Mouse (Mus musculus) embryo, embryonic 11 days (tissue): ENCODE measurements around the gene Hsd17b1.
"Not testable (repeated sequence)": the region's sequence is repeated elsewhere in the genome, so short reads cannot be mapped to it uniquely, and the experiment has no call there.

Source experiments
- DNase-seq: peaks from one replicate; pipeline ENCODE4 v3.0.0-alpha.2; 2015

Gene Hsd17b1

DNA sequence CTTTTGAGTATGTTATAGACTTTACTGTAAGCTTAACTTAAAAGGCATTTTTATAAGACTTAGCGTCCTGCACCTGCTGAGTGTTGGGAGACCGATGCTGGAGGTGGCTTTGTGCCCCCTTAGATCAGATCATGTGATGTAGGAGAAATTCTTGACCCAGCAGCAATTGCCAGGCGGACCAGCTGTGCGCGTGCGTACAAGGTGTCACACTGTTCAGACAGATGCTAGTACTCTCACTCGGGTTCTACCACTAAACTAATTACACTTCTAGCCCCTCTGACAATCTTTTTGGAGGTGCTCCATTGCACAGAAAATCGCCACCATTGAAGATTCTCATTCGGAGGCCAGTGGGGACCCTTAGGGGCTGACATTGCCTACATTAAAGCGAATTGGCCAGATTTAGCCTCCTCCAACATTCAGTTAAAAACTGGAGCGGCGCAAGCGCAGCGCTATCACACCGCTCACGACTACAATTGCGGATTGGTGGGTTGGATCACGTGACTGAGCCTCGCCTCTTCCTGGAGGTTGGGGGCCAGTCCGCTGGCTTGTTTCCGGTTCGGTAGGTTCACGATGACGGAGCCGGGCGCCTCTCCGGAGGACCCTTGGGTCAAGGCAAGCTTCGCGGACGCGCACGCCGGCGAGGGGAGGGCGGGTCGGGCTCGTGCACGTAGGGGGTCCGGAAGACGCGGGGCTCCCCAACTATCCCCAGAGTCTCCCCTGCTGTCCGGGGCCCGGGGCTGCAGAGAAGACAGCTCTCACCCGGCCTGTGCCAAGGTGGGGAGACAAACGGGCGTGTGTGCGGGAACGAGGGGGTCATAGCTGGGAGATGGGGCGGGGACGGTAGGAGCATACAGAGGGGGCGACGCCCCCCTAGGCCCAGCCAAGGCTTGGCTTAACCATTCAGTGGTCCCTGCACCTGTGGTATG is 8.8 kb downstream of the Hsd17b1 start, which contains the start of gene Mlx:
Gene Mlx (plus strand): TSS at position 522 of the 926 bp plus-strand sequence.
- DNase-seq: peak; percentile 95

DNA sequence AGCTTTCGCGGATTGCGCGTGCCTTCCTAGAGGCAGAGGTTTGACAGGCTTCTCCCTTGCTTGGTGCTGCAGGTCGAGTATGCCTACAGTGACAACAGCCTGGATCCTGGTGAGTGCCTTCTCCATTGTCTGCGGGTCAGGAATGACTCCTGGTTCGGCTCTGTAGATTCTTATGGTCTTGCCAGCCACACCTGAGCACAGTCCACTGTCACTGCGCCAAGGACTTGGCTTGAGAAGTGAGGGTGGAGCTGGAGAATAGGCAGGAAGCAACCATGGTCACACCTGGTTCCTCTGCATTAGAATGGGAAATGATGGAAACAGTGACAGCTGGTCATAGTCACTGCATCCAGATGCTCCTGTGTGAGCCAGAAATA is 9.5 kb downstream of the Hsd17b1 start:
- no peak for DNase-seq

DNA sequence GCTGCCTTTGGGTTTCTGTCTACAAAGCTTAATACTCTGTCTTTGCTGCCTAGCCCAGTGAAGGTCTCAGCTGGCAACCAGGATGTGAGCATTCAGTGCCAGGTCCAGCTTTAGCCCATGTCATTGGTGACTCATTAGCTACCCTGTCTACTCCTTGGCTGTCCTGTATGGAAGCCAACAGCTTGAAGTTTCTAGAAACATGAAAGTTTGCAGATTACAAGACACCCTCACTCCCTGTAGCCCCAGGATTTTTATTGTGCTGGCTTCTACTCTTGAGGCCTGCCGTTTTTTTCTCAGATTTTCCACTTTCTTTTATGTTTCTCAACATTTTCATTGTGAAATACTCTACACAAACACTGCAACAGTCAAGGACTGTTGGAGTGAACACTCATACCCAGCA is 11.7 kb downstream of the Hsd17b1 start:
- no peak for DNase-seq

DNA sequence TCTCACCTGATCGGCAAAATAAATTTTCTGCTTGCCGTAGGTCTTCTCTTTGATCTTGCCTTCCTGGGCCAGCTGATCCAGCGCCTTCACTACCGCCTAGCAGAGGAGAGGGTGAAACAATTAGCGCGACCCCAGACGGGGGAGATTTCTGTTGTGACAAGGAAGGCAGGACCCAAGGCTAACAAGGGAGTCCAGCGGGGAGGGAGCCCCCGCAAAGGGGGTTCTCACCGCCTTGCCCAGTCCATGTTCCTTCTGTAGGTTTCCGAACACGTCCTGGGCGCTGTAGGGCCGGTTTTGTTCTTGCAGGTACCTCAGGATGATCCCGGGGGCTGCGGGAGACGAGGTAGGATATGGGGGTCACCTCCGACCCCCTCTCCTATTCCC is 16.7 kb downstream of the Hsd17b1 start:
- DNase-seq: no peak

DNA sequence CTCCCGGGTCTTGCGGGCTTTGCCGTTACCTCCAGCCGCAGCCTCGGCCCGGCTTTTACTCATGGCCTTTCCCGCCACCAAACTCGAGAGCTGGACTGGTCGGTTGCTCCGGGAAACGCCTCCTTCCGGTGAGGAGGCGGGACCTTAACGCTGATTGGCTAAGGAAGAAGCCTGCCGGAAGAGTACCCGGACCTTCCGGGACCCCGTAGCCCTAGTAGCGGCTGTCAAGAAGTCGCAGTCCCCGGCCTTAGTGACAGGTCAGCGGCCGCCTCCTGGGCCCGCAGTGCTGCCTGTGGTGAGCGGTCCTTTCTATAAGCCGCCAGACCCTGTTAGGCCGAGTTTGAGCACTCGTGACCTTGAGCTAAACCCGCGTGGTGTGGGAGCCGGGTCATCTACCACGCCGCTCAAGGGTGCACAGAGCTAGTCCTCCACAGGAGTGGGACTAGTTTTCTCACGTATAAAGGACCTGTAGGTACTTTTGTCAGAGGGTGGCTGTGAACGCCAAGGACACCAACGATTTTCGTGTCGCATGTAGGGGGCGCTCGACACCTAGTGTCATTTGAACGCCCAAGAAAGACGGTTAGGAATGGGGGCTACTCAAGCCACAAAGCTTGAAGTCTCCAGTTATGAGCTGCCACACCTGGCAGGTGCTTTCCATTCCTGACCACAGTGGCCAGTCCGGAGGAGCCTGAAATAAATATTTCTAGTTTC is 17.3 kb downstream of the Hsd17b1 start, which contains the start of gene Psmc3ip:
Gene Psmc3ip (minus strand): TSS at position 123 of the 711 bp plus-strand sequence.
- DNase-seq: peak; percentile 97

DNA sequence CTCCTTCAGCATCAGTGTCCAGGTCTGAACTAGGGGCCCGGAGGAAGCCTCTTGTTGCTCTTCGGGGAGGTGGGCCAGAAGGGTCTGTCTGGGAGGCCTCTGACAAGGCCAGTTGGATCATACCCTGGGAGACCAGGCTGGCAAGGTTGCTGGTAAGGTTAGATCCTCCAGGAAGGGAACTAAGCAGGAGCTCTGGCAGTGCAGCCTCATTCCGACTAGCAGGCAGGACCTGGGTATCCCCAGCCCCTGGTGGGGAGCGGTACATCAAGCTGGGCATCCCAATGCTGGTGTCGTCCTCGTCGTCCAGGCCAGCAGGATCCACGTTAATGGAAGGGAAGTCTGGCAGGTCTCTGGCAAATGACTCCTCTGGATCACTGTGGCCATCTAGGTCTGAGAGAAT is 20.0 kb downstream of the Hsd17b1 start:
- no peak for DNase-seq

DNA sequence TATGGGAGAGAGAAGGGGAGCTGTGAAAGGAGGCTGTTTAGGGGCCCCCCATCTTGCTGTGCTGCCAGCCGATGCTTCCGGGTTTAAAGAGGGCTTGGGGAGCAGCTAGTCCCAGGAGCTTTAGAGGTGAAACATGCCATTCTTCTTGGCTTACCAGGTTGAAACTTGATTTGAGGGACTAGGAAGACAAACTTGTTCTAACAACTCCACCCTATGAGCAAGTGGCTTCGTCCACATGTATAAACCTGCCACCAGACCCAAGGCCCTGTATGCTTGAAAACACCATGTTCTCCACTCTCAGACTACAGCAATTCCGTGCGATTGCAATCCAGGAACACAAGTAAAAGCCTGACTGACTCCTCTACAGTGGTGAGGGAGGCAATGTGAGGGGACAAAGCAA is 24.8 kb downstream of the Hsd17b1 start:
- no peak for DNase-seq

DNA sequence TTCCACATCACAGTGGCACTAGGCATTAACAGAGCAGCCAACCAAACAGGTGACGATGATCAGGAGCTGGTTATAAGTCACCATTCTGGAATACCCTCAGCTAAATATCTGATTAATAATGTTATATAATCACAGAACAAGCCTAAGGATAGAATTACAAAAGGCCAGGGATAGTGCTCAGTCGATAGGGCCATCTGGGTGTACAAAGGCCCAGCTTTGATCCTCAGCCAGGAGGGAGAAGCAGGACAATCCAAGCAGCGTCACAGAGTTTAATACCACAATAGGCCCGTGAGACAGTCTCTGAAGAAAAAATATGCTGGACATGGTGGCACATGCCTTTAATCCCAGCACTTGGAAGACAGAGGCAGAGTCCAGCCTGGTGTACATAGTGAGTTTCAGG is 31.1 kb downstream of the Hsd17b1 start:
- DNase-seq: no peak

DNA sequence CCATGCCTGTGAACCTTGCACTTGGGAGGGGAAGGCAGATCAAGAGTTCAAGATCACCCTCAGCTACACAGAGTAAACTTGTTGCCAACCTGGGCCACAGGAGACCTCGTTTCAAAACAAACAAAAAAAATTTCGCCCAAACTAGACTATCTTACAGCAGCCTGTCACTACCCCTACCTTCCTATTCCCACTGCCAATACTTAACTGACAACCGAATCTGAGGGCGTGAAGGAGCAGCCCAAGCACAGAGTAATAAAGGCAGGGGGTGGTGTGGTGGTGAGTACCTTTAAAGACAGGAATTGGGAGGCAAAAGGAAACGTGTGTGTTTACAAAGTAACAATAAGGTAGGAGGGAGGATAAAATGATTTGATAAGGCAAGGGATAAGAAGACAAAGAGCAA is 32.5 kb downstream of the Hsd17b1 start:
- DNase-seq: no peak

DNA sequence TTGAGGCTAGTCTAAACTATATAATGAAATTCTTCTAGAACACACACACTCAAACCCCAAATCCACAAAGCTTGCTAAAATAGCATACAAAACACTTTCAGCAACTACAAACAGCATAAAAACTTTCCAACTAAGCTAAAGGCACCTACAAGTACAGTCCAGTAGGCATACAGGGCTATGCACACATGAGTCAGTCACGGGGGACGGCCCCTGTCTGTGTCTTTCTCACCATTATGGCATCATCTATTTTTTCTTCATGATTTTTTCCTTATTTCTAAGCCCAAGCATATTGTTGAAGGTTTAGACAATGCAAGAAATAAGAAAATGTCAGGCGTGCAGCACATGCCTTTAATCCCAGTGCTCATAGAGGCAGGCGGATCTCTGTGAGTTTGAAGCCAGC is 33.0 kb downstream of the Hsd17b1 start:
- DNase-seq: no peak

DNA sequence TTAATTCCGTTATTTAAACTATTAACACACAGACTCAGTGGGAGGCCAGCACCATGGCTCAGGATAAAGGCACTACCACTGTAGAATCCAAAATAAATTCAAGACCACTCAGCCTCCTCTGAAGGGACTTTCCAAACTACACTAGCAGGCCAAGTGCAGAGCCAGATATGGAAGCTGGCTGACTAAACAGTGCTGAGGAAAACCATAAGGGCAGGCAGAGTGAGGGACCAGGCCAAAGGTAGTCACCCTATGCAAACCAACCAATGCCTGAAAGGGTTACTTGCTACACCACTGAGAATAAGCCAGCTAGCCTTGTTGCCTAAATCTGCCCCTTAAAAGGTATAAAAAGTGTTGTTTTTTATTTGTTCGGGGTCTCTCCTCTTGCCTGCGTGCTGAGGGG is 34.0 kb downstream of the Hsd17b1 start:
- DNase-seq: no peak

DNA sequence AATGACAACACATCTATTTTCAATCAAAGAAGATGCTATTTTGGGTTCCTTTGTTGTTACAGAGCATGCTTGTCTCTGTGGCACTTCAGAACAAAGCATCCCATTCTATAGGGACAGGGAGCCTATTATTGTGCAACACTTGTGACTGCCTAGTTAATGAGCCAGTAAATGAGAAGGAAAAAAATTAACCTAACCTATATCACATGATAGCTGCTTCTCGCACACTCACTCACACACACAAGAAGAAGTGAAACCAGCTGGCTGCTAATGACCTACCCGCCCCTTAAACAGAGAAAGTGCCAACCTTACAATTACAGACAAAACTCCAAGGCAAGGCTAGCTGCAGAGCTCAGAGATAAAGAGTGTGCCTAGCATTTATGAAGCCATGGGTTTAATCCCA is 37.4 kb downstream of the Hsd17b1 start:
- no peak for DNase-seq

DNA sequence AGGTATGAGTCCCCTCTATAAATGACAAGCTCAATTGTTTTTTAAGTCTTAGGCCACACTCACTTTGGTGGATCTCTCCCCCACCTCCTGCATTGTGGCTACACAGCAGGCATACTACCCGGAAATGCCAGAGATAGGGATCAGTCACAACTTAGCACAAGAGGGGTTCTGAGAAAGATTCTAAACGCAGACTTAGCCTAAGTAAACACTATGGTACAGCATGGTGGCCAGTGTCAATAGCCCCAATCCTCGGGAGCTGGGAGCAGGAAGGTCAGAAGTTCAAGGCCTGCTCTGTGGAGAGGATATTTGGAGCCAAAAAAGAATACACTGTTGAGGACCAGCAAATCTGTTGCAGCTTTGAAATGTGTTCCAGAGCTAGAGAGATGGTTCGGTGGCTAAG is 39.9 kb downstream of the Hsd17b1 start:
- no peak for DNase-seq

DNA sequence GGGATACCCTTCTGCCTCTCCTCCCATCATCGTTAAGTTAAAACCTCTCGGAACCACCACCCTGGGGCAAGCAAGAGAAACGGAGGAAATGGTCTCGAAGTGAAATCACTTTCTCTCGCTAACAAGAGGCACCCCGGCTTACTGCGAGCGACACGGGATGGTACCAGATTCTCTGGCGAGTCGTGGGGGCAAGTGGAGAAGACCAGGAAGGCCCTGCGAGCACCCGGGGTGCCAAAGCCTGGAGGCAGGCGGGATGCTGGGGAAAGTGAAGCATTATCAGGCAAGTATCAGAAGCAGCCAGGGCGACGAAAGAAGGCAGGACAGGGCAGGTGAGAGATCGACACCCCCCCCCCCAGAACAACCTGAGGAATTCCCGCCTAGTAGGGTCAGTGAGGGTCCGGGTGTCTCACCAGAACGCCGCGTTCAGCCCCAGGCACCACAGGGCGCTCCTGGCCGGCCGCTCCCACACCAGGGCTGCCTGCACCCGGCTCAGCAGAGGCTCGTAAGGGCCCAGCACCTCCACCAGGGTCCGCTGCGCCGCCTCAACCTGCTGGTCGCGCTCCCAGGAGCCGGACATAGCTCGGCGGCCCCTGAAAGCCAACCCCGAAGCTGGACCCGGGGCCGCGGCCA is 41.0 kb downstream of the Hsd17b1 start:
- DNase-seq: peak; percentile 7

DNA sequence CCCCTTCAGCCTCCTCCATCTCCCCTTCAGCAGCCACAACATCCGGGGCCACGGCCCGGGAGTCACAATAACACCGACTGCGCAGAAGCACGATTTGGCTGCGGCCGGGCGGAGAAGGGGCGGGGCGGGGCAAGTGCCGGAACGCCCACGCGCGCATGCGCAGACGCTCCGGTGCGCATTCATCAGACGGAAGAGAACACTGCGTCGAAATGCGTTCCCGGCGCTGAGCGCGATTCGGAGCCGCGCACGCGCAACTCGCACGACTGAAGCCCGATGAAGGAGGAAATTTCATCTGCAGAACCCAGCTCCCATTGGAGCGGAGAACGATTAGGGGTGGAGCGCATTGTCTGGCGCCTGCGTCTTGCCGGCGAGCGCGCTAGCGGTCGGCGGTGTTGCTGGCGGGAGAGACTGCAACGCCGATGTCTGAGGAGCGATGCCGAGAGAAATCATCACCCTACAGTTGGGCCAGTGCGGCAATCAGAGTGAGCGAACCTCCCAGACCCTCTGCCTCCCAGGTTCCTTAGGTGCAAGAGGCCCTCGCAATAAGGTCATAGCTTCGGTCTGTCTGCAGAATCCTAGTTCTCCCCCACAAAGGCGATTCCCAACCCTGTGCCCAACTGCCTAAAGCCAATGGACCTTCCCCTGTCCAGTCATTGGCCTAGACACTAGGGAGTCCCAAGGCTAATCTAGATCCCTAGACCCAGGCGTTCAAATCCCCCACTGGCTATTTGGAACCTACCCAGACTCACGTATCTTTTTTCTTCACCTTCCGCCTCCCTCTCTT is 41.7 kb downstream of the Hsd17b1 start, which contains the start of the genes Retreg3 and Tubg1:
Gene Retreg3 (minus strand): TSS at position 133 of the 784 bp plus-strand sequence.
Gene Tubg1 (plus strand): TSS at position 178 of the 784 bp plus-strand sequence.
- peak; percentile 99 for DNase-seq

DNA sequence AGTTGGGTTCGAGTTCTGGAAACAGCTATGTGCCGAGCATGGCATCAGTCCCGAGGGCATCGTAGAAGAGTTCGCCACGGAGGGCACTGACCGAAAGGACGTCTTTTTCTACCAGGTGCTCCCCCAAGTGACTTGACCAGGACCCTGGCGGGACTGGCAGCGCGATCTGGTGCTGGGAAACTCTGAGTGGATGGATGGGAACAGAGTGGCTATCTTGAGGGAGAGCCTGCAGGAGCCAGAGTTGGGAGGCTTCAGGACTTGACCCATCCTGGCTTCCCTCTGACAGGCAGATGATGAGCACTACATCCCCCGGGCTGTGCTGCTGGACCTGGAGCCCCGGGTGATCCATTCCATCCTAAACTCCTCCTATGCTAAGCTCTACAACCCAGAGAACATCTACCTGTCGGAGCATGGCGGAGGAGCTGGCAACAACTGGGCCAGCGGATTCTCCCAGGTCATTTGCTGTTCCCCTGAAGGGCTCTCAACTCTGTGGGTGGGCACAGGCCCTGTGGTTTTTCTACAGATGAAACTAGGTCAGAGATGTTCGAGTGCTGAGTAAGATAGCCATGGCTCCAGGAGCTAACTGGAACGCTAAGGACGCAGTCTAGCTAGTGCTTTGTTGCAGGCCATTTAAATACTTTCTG is 42.5 kb downstream of the Hsd17b1 start:
- no peak for DNase-seq

DNA sequence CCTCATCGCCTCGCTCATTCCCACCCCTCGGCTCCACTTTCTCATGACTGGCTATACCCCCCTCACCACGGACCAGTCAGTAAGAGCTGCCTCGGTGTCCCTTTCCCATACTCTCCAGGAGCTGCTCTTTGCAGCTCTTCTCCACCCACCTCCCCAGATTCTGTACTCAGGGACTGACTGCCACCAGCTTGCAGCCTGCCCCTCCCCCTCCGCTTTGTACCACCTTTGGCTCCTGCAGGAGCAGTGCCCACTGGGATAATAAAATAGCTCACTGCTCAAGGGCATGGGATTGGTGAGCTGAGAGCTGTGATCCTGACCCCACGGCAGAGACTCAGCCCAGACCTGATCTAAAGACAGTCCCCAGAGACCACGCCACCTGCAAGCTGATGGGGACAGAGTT is 46.3 kb downstream of the Hsd17b1 start:
- not testable (repeated sequence) for DNase-seq

DNA sequence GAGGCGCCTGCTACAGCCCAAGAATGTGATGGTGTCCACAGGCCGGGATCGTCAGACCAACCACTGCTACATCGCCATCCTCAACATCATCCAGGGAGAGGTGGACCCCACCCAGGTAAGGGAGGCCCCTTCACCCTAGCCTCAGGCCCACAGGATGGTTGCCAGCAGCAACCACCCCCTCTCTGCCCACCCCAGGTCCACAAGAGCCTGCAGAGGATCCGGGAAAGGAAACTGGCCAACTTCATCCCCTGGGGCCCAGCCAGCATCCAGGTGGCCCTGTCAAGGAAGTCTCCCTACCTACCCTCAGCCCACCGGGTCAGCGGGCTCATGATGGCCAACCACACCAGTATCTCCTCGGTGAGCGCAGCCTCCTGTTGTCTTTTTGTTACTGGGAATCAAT is 46.8 kb downstream of the Hsd17b1 start:
- DNase-seq: not testable (repeated sequence)

DNA sequence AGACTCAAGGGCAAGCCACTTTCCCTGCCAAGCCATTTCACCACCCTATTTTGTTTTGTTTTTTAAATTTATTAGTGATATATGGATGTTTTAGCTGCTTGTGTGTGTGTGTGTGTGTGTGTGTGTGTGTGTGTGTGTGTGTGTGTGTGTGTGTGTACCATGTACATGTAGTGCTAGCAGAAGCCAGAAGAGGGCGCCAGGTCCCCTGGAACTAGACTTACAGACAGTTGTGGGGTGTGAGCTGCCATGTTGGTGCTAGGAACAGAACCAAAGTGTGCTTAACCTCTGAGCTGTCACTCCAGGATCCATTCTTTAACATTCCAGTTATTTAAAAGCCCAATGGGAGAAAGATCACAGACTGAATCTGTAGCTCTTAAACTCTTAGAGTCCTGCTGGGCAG is 48.9 kb downstream of the Hsd17b1 start:
- no peak for DNase-seq

DNA sequence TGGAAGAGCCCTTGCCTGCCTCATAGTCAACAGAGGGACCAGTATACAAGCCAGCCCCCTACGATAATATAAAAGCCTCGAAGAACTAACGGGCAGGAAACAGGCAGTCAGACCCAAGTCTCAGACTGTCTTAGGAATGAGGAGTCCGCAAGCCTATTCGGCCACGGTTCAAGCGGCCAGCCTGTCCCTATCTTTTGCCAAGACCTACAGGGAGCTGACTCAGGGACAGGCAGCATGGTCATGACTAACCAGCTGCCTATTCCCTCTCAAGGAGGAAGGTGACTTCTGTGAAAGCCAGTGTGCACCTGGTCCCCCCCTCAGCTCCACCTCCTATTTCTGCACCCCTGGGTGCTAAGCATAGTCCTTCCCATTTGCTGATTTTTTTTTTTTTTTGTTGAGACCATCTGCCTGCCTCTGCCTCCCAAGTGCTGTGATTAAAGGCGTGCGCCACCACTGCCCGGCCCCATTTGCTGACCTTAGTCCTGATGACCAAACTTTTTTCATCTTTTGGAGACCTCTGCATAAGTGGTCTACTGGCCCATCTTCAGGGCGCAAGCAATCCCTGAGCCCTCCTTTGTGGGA is 50.9 kb downstream of the Hsd17b1 start:
- no peak for DNase-seq
